Mouse (Mus musculus) gastrocnemius, postnatal 25 days (tissue): ENCODE measurements at regions not wholly inside any gene's neighbourhood (a gene's known extent, or its start where the extent isn't known, plus 50 kb on each side); places are given as distances from the start of the nearest gene placed in this dataset.

ENCODE experiments used
- DNase-seq: peaks from one replicate; pipeline ENCODE4 v3.0.0; 2022

DNA sequence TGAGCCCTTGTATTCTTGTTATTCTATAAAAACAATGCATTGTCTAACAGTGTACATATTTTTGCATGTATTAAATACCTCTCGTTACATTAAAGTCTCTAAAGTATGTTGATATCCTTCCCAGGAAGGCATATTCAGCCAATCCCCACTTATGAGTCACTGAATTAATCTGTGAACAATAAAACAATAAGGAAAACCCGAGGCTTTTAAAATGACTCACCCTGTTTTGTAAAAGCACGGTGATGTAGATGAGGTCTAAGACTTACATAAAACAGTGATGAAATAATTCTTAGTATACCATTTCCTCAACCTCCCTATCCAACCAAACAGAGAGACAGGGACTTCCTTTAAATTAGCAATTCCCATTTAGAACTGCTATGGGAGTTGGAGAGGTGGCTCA, 95.8 kb downstream of the Asb7 start:
- DNase-seq, result no peak

DNA sequence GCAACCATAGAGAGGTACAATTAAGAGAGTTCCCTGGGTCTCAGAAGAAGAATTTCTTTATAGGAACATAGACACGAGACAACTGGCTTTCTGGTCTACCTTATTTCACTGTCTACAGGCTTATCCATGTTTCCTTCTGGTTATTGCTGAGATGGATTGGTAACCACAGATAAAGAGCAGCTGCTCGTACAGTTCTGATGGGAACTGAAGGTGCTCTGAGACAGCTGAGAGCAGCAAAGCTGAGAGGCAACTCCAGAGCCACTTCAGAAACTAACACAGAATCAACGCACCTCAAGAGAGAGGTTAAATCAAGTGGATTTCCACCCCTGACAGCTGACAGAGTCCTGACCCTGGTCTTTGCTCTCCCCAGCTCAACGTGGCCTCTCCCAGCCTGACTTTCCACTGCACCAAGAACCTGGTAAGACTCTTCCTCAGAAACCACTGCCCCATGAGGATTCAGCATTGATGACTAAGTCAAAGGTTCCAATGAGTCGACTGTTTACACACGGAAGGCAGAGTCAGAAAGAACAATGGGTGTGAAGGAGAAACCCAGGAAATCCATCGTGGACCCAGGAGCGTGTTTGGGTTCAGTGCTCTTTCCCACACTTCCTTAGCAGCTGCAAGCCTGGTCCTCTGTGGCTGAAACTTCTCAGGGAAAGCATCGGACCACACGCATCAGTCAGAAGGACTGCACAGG, 97.7 kb downstream of the Asb7 start:
- no peak for DNase-seq

DNA sequence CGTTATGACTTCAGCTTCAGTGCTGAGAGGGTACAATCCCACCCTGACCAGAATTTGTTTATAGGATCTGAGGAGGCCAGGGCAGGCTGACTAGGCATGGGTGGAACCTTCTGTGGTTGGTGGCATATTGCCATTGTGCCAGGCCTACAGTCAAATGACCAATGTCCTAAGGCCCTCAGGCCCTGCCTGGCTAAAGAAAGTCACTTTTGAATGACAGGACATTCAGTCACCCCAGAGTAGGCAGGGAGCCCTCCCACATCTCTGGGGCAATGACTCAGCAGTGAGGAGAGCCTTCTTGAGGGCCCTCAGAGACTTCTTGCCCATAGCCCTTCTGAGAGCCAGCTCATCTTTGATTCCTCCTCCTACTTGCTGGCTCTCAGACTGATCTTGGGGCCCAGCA, 102.9 kb downstream of the Asb7 start:
- no peak for DNase-seq

DNA sequence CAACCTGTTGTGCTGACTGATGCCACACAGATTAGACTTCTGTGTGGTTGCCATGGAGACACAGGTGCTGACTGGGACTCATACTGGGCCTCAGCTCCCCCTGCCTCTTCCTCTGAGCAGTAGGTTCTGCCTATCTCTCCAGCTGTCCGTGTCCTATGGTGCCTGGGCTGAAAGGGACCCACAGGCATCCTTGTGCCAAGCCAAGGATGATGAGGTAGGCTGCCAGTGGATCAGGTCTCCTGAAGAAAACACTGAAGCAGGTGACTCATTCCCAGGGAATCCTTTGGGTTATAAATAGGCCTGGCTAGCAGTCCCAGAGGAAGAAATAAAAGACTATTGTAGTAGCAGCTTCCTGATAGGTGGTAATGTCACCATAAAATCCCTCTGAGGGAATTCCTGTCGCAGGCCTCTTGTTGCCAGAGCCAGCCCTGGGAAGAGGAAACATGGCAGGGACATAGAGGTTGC, 108.7 kb downstream of the Asb7 start:
- no peak for DNase-seq

DNA sequence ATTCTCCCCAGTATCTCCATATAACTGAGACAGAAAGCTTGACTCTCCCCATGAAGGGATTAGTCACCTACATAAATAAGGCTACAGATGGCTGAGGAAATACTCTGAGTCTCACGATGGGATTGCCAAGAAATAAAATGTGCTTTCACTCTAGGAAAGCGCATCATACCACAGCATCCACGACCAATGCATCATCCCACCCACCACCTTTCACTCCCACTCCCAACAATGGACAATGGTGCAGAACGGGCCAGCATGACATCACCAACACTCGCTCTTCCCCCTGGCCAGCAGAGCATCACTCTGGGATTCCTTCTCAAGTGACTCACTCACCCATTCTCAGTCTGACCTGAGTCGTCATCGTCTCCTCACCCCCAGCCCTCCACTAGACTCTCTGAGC, 113.1 kb downstream of the Asb7 start:
- DNase-seq, result no peak

DNA sequence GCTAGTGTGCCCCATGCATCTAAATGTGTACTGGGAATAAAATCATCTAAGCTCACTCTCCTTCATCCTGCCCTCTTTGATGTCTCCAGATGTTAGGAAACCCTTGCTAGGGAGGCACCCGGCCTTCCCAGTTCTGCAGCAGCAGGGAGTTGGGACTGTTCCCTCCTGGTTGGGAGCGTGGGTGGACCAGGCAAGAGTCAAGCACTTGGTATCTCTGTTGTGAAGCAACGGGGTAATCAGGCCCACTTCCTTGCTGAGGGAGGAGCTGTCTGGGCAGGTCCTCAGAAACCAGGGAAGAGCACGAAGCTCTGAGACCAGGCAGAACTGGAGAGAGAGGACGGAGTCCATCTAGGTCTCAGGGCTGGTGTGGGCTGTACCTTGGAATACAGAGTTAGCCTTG, 117.9 kb downstream of the Asb7 start:
- no peak for DNase-seq

DNA sequence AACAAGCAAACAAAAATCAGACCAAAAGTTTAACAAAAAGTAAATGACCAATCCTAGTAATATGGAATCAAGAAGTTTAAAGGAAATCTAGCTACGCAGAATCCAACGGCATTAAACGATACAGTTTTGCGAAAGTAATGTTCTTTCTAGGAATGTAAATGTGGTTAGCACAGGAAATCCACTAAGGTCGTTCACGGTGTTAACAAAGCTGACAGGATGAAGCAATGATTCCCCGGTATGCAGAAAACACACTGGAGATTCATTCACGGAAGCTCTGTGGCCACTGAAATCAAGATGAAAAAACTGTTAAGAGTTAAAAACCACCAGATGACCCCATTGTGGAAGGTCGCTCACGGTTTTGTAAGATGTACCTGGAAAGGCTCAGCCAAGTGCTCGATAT, 120.4 kb upstream of the Aldh1a3 start:
- DNase-seq, result no peak

DNA sequence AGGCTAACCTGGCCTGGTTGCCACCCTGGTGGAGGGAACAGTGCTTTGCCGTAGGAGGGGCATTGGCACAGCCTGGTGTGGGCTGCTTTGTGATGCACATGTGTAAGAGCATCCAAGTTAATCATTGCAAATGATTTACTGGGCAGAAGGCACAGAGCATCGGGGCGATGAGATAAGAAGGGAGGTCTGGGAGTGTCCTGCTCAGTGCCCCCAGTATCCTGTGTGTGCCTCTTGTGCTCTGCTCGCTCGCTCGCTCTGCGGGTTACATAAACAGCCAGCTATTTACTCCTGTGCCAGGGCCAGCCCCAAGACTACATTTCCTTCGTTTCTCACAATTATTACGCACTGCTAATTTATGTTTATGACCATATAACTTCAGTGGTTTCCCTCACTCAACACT, 117.9 kb upstream of the Aldh1a3 start:
- DNase-seq, result no peak

DNA sequence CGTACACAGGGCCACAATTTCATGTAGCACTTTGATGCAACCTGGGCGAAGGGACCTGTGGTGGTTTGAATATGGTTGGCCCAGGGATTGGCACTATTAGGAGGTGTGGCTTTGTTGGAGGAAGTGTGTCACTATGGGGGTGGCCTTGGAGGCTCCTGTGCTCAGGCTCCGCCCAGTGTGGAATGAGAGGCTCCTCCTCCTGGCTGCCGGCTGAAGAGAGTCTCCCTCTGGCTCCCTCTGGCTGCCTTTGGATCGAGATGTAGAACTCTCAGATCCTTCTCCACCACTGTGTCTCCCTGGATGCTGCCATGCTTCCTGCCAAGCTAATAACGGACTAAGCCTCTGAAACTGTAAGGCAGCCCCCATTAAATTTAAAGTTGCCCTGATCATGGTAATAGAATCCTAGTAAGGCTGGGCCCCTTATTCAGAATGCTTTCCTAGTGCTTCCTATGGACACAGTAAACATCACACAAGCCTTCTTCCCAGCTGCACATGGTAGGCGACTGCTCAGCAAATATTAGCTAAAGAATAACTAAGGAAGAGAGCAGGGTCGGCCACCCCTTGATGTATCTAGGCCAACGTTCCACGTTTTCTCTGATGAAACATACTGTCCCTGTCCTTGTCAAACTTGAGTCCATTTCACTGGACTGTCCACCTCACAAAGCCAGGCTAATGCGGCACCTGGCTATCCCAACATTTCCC, 117.2 kb upstream of the Aldh1a3 start:
- no peak for DNase-seq

DNA sequence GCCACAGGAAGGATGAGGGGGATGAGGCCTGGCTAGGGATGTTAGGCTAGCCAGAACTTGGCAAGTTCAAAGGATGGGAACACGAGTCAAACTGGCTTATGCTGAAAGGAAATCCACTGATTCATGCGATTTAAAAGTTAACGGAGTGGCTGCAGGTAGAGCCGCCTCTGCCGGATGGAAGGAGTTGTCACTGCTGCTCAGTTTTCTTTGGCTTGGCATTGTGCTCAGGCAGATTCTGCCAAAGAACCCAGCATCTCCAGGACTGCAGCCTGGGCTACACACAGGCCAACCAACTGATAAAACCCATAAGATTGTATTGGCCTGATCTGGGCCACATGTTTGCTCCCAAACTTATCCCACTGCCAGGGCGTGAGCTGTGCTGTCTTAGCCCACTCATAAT, 105.3 kb upstream of the Aldh1a3 start:
- no peak for DNase-seq

DNA sequence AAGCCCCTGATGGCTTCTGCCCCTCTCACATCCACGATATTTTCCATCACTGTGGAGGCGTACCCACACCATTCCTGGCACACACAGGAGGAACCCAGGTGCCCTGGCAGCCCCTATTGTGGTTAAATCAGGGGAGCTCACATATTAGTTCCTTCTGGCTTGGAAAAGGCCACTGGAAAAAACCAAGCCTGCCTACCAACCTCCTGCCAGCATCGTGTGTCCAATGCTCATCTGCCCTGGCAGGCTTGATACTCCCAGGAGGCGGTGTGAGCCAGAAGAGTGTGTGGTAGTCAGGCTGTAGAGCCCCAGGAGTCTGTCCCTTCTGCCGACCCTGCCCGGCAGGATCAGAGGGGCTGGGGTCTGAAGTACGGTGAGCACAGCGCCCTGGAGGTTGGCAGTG, 104.7 kb upstream of the Aldh1a3 start:
- DNase-seq, result no peak

DNA sequence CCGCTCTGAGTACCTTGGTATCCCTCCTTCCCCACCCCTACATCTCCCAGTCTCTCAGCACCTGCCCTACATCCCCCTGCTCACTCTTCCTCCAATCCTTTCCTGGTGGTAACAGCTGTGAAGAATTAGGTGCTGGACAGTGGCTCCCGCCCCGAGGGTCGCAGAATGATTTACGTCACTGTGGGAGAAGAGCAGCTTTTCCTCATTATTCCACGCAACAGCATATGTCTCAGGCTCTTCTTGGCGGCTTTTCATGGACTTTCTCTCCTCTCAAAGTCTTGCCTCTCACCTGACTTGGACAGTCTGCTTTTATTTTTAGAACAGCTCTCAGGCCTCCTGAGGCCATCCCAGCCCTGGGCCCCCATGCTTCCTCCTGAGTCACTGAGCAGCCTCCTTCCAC, 103.8 kb upstream of the Aldh1a3 start:
- no peak for DNase-seq

DNA sequence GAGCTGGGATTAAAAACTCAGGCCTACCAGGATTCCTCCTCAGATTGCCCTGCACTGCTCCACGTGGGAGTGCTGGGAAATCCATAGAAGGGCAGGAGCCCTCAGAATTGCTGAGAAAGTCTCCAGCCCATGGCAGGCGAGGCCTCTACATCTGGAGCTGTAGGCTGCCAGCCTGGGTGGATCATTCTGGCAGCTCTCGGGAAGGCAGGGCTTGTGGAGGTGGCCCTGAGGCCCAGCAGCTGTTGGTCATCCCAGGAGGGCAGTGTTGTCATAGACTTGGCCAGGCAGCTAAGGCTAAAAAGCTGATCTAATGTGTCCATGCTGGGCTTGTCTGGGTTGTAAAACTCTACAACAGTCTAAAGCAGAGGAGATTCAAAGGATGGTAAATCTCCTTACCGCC, 101.6 kb upstream of the Aldh1a3 start:
- peak; percentile 79 for DNase-seq

DNA sequence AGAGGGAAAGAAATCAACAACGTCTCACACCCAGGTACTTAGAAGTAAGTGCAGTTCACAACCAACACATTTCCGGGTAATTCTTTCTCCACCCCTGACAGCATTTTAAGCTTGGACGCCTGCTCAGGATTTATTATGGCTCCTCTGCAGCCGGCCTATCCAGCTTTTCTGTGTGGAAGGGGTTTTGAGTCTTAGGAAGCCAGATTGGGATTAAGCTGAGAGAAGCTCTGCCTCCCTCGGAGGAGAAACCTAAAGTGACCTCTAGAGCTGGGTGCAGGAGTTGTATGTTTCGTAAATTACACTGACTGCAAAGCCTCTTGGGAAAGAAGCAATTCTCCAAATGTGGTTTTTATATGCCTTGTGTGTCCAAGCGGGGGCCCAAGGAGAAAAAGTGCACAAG, 96.6 kb upstream of the Aldh1a3 start:
- no peak for DNase-seq

DNA sequence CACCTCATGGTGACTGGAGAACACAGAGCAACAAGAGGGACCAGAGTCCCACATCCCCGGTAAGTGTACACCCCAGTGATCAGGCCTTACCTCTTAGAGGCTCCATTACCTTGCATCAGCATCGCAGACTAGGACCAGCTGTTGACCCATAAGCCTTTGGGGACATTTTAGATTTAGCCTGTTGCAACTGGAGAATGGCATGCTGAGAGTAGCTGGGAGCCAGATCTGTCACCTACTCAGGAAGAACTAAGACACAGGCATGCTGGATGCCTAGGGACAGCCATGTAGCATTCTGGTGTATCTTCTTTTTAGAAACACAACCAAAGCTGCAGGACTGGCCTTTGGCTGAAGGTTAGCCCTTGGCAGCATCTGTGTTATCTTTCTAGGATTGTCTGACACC, 94.2 kb upstream of the Aldh1a3 start:
- DNase-seq, result no peak

DNA sequence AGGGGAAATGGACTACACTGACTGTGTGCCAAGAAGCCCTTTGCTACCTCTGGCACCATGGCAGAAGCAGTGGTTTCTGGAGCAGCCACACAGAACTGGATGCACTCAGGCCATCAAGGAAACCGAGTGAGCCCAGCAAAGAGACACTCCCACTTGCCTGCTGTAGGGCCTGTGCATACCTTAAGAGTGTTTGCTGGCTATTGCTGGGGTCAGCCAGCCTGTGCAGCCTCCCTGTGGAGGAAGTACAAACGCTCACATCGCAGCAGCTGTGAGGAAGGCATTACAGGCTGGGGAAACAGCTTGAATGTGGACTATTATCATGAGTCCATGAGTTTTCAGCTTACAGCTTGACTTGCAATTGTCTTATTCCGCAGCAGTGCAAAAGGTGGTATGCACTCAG, 88.8 kb upstream of the Aldh1a3 start:
- DNase-seq, result no peak

DNA sequence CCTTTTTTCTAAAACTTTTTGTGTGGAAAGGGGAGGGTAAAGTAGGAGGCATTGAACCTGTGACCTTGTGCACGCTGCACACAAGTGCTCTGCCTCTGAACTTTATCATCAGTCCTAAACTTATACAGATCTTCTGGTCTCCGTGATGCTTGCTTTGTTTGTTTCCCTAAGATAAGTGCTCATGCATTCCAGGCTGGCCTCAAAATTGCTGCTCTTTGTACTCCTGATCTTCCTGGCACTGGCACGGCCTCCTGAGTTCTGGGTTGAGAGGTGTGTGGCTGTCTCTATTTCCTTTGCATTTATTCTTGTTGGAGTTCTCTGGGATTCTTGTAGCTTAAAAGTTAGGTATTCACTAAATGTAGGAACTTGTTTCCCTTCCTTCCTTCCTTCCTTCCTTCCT, 86.1 kb upstream of the Aldh1a3 start:
- no peak for DNase-seq

DNA sequence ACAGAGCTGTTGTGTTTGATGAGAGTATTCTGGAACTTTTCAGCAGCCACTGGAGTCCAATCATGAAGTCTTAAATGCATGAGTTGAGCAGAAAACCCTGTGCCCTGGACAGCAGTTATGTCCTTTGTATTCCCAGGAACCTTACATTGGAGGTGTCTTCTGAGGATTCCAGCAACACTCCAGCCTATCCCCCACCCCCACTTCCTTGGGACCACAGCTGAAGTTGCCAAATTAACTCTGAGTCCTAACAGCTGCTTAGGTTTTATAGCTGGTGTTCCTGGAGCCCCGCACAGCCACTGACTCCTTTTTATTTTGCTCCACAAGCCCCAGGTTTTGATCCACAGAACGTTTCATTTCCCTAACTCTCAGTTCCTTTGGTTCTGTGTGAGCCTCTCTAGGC, 78.4 kb upstream of the Aldh1a3 start:
- DNase-seq, result no peak

DNA sequence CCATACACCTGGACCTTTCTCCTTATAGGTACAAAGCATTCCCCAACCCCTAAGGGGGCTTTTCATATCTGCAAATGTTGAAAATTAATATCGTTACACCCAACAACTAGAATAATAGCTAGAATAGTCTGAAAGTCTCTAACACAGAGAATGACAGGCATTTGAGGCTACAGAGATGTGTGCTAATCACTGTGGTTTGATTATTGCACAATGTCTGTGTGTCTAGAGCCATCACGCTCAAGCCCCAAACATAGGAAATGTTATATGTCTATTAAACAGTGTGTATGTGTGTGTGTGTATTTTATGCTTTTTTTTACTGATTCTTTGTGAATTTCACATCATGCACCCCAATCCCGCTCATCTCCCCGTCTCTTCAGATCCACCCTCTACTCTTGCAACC, 77.2 kb upstream of the Aldh1a3 start:
- no peak for DNase-seq

DNA sequence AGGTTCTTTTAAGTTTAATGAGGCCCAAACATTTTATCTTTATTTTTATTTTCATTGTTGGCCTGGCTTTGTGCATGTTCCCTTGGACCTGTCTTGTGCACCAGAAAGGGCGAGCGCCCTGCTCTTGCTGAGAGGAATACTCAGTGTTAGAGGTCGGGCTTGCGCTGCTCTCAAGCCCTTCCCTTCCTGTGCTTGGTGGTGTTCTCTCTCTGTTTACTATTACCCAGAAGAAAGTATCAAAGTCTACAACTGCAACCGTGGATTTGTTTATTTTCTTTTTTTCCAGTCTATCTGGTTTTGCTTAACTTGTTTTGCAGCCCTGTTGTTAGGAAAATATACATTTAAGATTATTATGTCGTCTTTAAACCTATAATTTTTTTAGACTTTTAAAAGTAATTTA, 74.1 kb upstream of the Aldh1a3 start:
- no peak for DNase-seq

DNA sequence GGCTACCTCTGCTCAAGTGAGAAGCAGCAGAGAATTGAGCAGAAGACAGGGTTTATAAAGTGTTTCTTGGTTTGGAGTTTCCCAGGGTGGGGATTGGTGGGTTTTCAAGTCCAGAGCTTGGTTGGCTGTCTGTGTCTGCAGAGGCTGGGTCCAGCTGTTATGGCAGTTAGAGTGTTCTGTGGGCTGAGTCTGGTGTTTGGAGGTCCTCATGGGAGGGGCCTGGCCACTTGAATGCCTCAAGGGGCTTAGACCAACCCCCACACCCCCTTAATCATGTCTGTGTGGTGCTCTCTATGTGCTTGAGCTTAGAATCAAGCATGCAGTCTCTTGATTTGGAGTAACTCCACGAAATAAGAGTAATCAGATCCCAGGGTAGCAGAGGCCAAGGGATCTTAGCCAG, 70.2 kb upstream of the Aldh1a3 start:
- DNase-seq, result no peak

DNA sequence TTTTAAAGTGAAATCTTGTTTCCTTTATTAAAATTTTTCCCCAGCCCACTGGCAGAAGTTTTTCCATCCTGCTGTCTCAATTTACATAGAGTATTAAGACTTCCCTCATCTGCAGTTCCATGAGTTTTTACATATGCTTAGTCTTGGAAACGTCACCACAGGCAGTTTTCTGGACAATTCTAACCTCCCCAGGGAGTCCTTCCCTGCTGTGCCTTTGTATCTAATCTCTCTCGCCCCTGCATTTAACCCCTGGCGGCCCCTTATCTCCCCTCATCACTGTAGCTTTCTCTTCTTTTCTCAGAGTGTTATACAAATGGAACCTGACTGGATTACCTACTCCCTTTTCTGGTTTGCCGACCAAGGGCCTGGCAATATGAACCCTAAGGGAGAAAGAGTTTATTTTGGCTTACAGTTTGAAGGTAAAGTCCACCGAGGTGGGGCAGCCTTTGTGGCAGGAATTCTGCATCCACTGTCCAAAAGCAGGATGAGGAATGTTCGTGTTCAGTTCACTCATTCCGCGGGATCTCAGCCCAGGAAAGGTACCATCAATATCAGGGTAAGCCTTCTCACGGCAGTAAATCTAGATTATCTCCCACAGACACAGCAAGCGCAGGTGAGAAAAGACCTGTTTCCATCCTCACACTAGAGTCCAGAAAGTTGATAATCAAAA, 66.0 kb upstream of the Aldh1a3 start:
- DNase-seq, result no peak

DNA sequence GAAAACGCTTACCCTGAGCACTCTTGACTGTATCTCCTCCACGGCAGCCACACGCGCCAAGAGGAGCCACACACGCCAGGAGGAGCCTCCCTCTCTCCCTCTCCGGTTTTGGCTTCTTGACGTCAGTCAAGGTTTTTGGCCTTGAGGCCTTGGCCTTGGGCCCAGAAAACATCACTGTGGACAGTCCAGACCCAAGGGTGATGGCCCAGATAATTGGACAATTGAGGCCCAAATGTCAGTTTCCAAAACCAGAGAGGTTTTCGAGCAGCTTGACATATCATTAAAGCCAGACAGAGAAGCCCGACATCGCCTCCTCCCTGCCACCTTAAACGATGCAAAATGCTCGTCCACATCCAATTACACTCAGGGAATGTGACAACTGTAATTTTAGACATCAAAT, 65.4 kb upstream of the Aldh1a3 start:
- DNase-seq, result peak; percentile 23

DNA sequence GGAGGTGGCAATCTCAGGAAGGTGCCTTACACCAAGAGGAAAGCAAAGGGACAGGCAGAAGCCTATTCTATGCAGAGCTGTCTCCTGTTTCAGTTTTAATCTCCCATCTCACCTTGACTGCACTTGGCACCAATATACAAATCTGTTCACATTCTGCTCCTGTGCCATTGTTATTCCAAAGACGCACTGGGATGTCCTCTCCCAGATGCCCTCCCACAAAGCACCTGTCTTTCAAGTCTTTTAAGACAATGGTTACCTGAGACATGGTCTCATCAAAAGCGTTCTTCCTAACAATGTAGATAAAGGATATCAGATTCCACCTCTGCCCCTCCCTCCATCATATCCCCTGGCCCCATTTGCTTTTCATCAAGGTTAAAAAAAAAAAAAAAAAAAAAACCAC, 64.2 kb upstream of the Aldh1a3 start:
- DNase-seq, result no peak
